Mouse (Mus musculus) cerebellum, adult 11 months (tissue): ENCODE results near the gene Bbip1.
"Not testable (repeated sequence)": the region's sequence is repeated elsewhere in the genome, so short reads cannot be mapped to it uniquely, and the experiment has no call there.

Experiments
- DNase-seq: peaks from one replicate; pipeline ENCODE4 v3.0.0; 2022

Gene Bbip1

GRCm38 (mm10) chr19:53921996-53922395 lies 22.4 kb downstream of the Bbip1 start:
- not testable (repeated sequence) for DNase-seq

GRCm38 (mm10) chr19:53919541-53919940 lies 24.9 kb downstream of the Bbip1 start:
- no peak for DNase-seq

- DNase-seq, result no peak
Measured at GRCm38 (mm10) chr19:53914950-53915349, 29.5 kb downstream of the Bbip1 start.

GRCm38 (mm10) chr19:53906703-53907070 lies 37.7 kb downstream of the Bbip1 start:
- not testable (repeated sequence) for DNase-seq

- no peak for DNase-seq
Measured at GRCm38 (mm10) chr19:53906033-53906702, 38.3 kb downstream of the Bbip1 start.

- DNase-seq, result no peak
Measured at GRCm38 (mm10) chr19:53904833-53905480, 39.5 kb downstream of the Bbip1 start.

- peak; percentile 58 for DNase-seq
Measured at GRCm38 (mm10) chr19:53903507-53904321, 40.7 kb downstream of the Bbip1 start.

GRCm38 (mm10) chr19:53902739-53903487 lies 41.5 kb downstream of the Bbip1 start:
- peak; percentile 94 for DNase-seq

- DNase-seq, result peak; percentile 15
Measured at GRCm38 (mm10) chr19:53901931-53902738, 42.3 kb downstream of the Bbip1 start.

GRCm38 (mm10) chr19:53899941-53900610 lies 44.4 kb downstream of the Bbip1 start:
- DNase-seq, result no peak

GRCm38 (mm10) chr19:53898970-53899900 lies 45.2 kb downstream of the Bbip1 start:
- DNase-seq, result no peak

GRCm38 (mm10) chr19:53898498-53898897 lies 45.9 kb downstream of the Bbip1 start:
- DNase-seq, result no peak

- no peak for DNase-seq
Measured at GRCm38 (mm10) chr19:53898046-53898445, 46.4 kb downstream of the Bbip1 start.

- no peak for DNase-seq
Measured at GRCm38 (mm10) chr19:53894538-53895121, 49.8 kb downstream of the Bbip1 start.

- no peak for DNase-seq
Measured at GRCm38 (mm10) chr19:53893711-53894171, 50.7 kb downstream of the Bbip1 start.

GRCm38 (mm10) chr19:53892838-53893359 lies 51.5 kb downstream of the Bbip1 start:
- DNase-seq, result no peak

- no peak for DNase-seq
Measured at GRCm38 (mm10) chr19:53892061-53892460, 52.4 kb downstream of the Bbip1 start, which contains the start of gene Pdcd4. Gene Pdcd4, plus strand, starts transcription at chr19:53892231.

GRCm38 (mm10) chr19:53891569-53891968 lies 52.9 kb downstream of the Bbip1 start:
- DNase-seq, result no peak

GRCm38 (mm10) chr19:53890781-53891251 lies 53.6 kb downstream of the Bbip1 start:
- no peak for DNase-seq
